Mouse (Mus musculus) hindbrain, postnatal 0 days (tissue): ENCODE measurements around the gene Traf5. TPM values are rescaled to one million over a fixed set of nuclear protein-coding genes. Genes with fewer than 3 reads are reported as not detected.

Source experiments
- ATAC-seq: fragments of 200-750 bp; cut with Nextera tagmentation; 2 replicates; pipeline ENCODE4 v1.8.0; 2017; ENCODE audit warnings: mild to moderate bottlenecking, moderate TSS enrichment, moderate library complexity
- DNase-seq: peaks from one replicate; pipeline ENCODE4 v3.0.0-alpha.2; 2015; ENCODE audit warnings: low spot score
- H3K27ac ChIP-seq: fragments of 300-500 bp; sonication (generic); 2 replicates; pipeline ENCODE4 v1.5.1; 2014; ENCODE audit warnings: mild to moderate bottlenecking
- H3K27me3 ChIP-seq: fragments of 300-500 bp; sonication (generic); 2 replicates; pipeline ENCODE4 v1.6.1; 2014; ENCODE audit warnings: low read length, mixed read lengths; ENCODE audit not compliant: insufficient read depth
- H3K36me3 ChIP-seq: fragments of 300-500 bp; sonication (generic); 2 replicates; pipeline ENCODE4 v1.6.1; 2014; ENCODE audit warnings: low read length, mixed read lengths; ENCODE audit not compliant: insufficient read depth
- H3K4me1 ChIP-seq: fragments of 300-500 bp; sonication (generic); 2 replicates; pipeline ENCODE4 v1.6.1; 2014; ENCODE audit warnings: antibody characterized with exemption, low read length, mixed read lengths; ENCODE audit not compliant: insufficient read depth
- H3K4me2 ChIP-seq: fragments of 300-500 bp; sonication (generic); 2 replicates; pipeline ENCODE4 v1.6.1; 2014; ENCODE audit warnings: low read depth, mild to moderate bottlenecking, low read length, moderate library complexity, mixed read lengths
- H3K4me3 ChIP-seq: fragments of 300-500 bp; sonication (generic); 2 replicates; pipeline ENCODE4 v1.5.1; 2014; ENCODE audit warnings: low read length
- H3K9ac ChIP-seq: fragments of 300-500 bp; sonication (generic); replicated peaks from 2 replicates; pipeline ENCODE4 v1.6.1; 2014; ENCODE audit warnings: mild to moderate bottlenecking, low read length, moderate library complexity, mixed read lengths
- H3K9me3 ChIP-seq: fragments of 300-500 bp; sonication (generic); 2 replicates; pipeline ENCODE4 v1.6.1; 2016; ENCODE audit warnings: low read length, mixed read lengths
- CTCF ChIP-seq: IDR thresholded peaks from 2 replicates; pipeline ENCODE4 v1.5.1; 2016; ENCODE audit warnings: antibody characterized with exemption, control low read depth, low read depth
- WGBS: fragments of 180-500 bp; shearing (Covaris S2); extraction: QIAGEN DNeasy Blood & Tissue Kit; methylation state at CpG from one replicate; pipeline ENCODE4 v1.1.7; 2014; 5-methylcytosine and 5-hydroxymethylcytosine counted together
- polyA plus RNA-seq: library from polyadenylated mRNA; unstranded; fragments of >200 nt; fragmentation: Nextera tagmentation; extraction: Ambion mirVana; gene quantifications from 2 replicates; pipeline ENCODE4 v1.2.1, GENCODE M21; 2015
- total RNA-seq: library from RNA; depleted of rRNA; stranded (reverse); fragments of >200 nt; gene quantifications from 2 replicates; pipeline ENCODE4 v1.2.3, GENCODE M21; 2014

Gene Traf5
- total and polyA plus RNA-seq, 2 experiments from 2014 or later: 1.4 to 7.3 TPM

- Histone ChIP-seq H3K4me1 (no peaks in the 10 kb centered on the region), H3K4me2 (no peak overlapping the region), H3K27me3 (no peaks in the 10 kb centered on the region), H3K4me3 (no peak overlapping the region), H3K27ac (no peak overlapping the region), H3K9ac (no peak overlapping the region), H3K9me3 (no peaks in the 10 kb centered on the region), H3K36me3 (no peaks in the 10 kb centered on the region)
- ATAC-seq: no peak
- 85% methylated on average over 8 of the region's 8 CpGs for WGBS
- no peak for DNase-seq
- TF ChIP-seq CTCF: peak; percentile 14
Measured at GRCm38 (mm10) chr1:192063209-192063946, 29.0 kb downstream of the Traf5 start.

DNA sequence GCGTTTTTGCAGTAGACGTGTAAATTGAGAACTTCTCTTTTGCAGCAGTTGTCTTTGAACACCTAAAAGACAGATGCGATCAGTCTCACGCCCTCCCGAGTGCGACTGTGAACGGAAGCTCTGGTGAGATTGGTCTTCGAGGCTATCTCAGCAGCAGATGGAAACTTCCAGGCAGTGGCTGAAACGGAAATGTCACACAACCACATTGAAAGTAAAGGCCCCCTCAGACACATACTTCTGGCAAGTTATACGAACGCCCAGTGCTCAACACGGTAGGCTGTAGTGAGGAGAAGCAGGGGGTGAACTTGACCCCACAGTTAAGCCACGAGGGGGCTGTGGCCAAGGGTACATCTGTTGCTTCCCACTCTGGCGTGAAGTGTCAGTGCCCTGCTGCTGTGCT lies 29.7 kb downstream of the Traf5 start:
- Histone ChIP-seq H3K36me3 (no peaks in the 10 kb centered on the region), H3K4me3 (no peak overlapping the region), H3K4me2 (no peak overlapping the region), H3K9ac (no peak overlapping the region), H3K4me1 (no peaks in the 10 kb centered on the region), H3K9me3 (no peaks in the 10 kb centered on the region), H3K27ac (no peak overlapping the region), H3K27me3 (no peaks in the 10 kb centered on the region)
- TF ChIP-seq CTCF: no peak
- DNase-seq (no peak), ATAC-seq (no peak)
- 83% methylated on average over 14 of the region's 14 CpGs for WGBS

DNA sequence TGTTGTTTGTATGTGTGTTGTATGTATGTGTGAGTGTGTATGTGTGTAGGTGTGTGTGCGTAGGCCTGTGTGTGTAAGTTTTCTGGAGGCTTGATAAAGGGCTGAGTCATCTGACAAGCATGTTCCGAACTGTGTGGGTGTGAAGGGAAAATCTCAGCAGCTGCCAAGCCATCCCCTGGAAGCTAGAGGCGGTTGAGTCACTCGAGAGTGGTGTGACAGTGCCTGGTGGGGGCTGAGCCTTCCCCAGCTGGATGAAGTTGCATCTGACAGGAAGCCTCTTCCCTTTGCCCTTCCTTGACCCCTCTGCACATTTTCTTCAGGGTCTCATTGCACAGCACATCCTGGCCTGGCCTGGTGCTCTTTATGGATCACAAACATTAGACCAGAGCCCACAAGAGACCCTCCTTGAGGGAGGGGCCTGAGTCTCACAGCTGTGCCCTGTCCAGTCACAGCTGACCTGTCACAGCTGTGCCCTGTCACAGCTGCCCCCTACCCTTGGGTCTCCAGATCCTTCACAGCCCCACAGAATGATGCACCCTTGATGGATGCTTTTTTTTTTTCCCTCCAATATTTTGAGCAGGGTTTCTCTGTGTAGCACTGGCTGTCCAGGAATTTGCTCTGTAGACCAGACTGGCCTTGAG lies 30.6 kb downstream of the Traf5 start:
- Histone ChIP-seq H3K27me3 (no peaks in the 10 kb centered on the region), H3K4me2 (no peak overlapping the region), H3K4me3 (no peak overlapping the region), H3K36me3 (no peaks in the 10 kb centered on the region), H3K27ac (no peak overlapping the region), H3K9ac (no peak overlapping the region), H3K4me1 (no peaks in the 10 kb centered on the region), H3K9me3 (no peaks in the 10 kb centered on the region)
- ATAC-seq: no peak
- WGBS: 69% methylated on average over 4 of the region's 4 CpGs
- TF ChIP-seq CTCF: no peak
- no peak for DNase-seq

DNA sequence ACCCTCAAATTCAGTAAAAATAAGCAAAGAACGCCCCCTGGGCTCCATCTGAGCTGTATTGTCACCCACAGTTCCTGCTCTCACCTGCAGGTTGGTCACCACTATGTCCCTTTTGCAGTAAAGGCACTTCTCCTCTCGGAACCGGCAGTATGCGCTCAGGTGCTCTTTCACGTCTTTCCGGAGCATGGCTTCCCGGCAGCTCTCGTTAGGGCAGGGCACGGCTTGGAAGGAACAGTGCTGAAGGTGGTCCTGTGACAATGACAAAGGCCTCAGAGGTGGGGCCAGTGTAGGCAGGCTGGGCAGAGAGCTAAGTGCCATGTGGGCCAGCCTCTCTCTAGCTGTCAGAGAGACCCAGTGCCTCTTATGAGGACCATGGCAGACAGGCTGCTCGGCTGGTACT lies 33.4 kb downstream of the Traf5 start:
- no peaks in the 10 kb centered on the region for H3K36me3 ChIP-seq
- no peaks in the 10 kb centered on the region for H3K4me1 ChIP-seq
- no peak overlapping the region for H3K27ac ChIP-seq
- no peak for ATAC-seq
- no peak for DNase-seq
- H3K9me3 ChIP-seq: no peaks in the 10 kb centered on the region
- no peak overlapping the region for H3K9ac ChIP-seq
- no peaks in the 10 kb centered on the region for H3K27me3 ChIP-seq
- TF ChIP-seq CTCF: no peak
- H3K4me3 ChIP-seq: no peak overlapping the region
- H3K4me2 ChIP-seq: no peak overlapping the region
- whole genome bisulfite sequencing: 83% methylated on average over 10 of the region's 10 CpGs

GRCm38 (mm10) chr1:192053726-192054125 lies 38.6 kb downstream of the Traf5 start:
- Histone ChIP-seq H3K4me3 (no peak overlapping the region), H3K36me3 (no peaks in the 10 kb centered on the region), H3K9me3 (no peaks in the 10 kb centered on the region), H3K9ac (no peak overlapping the region), H3K4me1 (no peaks in the 10 kb centered on the region), H3K27me3 (no peaks in the 10 kb centered on the region), H3K27ac (no peak overlapping the region), H3K4me2 (no peak overlapping the region)
- no peak for TF ChIP-seq CTCF
- no peak for ATAC-seq
- no peak for DNase-seq
- 57% methylated on average over 3 of the region's 3 CpGs for WGBS

GRCm38 (mm10) chr1:192052986-192053385 lies 39.4 kb downstream of the Traf5 start:
- Histone ChIP-seq H3K4me2 (no peak overlapping the region), H3K9me3 (no peaks in the 10 kb centered on the region), H3K27ac (no peak overlapping the region), H3K4me1 (no peaks in the 10 kb centered on the region), H3K9ac (no peak overlapping the region), H3K27me3 (no peaks in the 10 kb centered on the region), H3K36me3 (no peaks in the 10 kb centered on the region), H3K4me3 (no peak overlapping the region)
- TF ChIP-seq CTCF: no peak
- no peak for ATAC-seq
- 79% methylated on average over 5 of the region's 5 CpGs for WGBS
- DNase-seq: no peak

DNA sequence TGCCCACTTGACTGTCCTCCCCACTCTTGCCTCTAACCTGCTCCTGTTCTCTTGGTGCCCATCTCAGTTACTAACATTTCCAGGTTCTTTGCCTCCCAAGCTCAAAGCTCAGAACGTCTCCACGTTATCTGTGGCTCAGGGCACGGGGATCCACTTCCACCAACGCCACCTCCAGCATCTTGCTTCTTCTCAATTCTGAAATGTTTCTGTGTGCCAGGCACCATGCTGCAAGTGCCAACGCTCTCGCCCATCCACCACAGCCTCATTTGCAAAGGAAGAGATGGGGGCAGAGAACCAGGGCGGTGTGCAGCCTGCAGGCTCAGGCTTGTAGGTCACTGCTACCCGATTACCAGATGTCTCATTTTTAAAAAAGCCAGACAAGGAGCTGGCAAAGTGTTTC lies 39.9 kb downstream of the Traf5 start:
- no peaks in the 10 kb centered on the region for H3K36me3 ChIP-seq
- H3K4me2 ChIP-seq: no peak overlapping the region
- no peaks in the 10 kb centered on the region for H3K4me1 ChIP-seq
- H3K9ac ChIP-seq: no peak overlapping the region
- H3K9me3 ChIP-seq: no peaks in the 10 kb centered on the region
- H3K27me3 ChIP-seq: no peaks in the 10 kb centered on the region
- H3K27ac ChIP-seq: no peak overlapping the region
- no peak overlapping the region for H3K4me3 ChIP-seq
- ATAC-seq (no peak), DNase-seq (no peak)
- WGBS: 88% methylated on average over 8 of the region's 8 CpGs
- no peak for TF ChIP-seq CTCF
